Mouse (Mus musculus) embryonic stem cell, embryonic (primary cell): ENCODE results near the gene Zfp609.

Experiments
- CTCF ChIA-PET, 4 experiments: fragments of 300-600 bp in 2 of 4; fragments of 350-600 bp in 2 of 4; sonication (Branson Sonifier 250); formaldehyde crosslinking; loops; one replicate each; lab custom pipeline; 2022; ENCODE audit warnings: inconsistent platforms in 2 of 4; lab: Charles Lee
- POLR2A ChIA-PET, 4 experiments: fragments of 300-600 bp in 2 of 4; fragments of 350-600 bp in 2 of 4; sonication (Branson Sonifier 250); formaldehyde crosslinking; loops; one replicate each; lab custom pipeline; 2022; ENCODE audit warnings: antibody characterized with exemption in 4 of 4, inconsistent platforms in 1 of 4; lab: Charles Lee

Gene Zfp609

DNA sequence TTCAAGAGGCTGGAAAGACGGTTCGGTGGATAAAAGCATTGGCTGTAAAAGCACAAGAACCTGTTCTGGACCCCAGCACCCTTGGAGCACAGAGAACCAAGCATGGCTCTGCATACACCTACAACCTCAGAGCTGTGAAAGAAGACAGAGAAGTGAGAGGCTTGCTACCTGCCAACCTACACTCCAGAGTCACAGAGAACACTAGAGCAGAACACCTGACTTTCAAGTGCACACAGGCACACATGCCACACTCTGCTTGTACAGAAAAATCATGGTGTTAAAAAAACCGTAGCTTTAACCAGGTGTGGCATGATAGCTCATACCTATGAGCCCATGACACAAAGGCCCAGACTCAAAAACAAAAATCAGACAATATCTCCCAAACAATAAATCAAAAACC lies 37.6 kb downstream of the Zfp609 start:
- CTCF ChIA-PET, result interaction anchor here in 1 of 4 experiments (0.7 kb wide), 1 partner anchor 317 kb away, joined by 6 read pairs; no protein-coding TSS in a partner anchor
- POLR2A ChIA-PET, result interaction anchor here in 3 of 4 experiments (0.6 to 2.6 kb wide), 10 partner anchors 9 to 244 kb away, joined by 3 to 12 read pairs (median 6); partner anchors contain the start of gene Zfp609 (in 1 of the 3)

DNA sequence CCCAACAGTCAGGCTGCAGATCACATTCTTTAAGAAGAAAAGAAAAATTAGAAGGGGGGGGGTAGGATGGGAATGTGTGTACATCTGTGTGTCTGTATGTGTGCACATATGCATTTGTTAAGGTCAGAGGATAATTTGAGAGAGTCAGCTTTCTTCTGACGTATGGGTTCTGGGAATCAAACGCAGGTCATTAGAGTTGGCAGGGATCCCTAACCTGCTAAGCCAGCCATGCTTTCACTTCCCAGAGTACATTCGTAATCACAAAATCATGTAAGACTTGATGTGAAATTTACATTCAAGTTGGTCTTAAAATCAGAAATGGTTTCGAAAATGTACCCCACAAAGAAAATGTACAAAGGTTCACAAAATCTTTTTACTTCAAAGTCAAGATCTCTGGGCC lies 38.8 kb downstream of the Zfp609 start:
- POLR2A ChIA-PET, result interaction anchor here in 3 of 4 experiments (0.5 to 2.6 kb wide), 13 partner anchors 8 to 259 kb away, joined by 3 to 12 read pairs (median 5); partner anchors contain the start of gene Zfp609 (in 1 of the 3)

DNA sequence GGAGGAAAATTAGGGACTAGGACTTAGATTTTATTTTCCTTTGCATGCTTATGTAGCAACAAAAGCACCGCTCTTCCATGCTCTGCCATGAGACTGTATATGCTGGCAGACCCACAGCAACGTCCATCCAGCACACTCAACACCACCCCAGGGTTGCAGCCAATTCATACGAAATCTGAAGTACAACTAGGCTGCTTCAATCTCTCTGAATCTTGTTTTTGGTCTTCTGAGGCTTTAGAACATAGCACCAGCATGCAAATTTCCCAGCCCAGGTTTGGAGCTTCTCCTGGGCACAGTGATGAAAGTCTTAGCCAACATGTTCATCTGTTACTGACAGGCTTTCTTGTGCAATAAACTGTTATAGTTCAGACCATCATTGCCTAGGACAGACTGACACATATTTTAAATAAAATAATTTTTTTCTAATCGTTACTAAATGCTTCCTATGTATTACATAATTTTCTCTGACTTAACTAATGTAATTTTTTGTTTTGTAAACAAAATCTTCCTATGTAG lies 39.5 kb downstream of the Zfp609 start:
- CTCF ChIA-PET, result interaction anchor here in 2 of 4 experiments (0.6 to 0.7 kb wide), 4 partner anchors 27 to 1013 kb away, joined by 3 to 6 read pairs (median 4); no protein-coding TSS in a partner anchor
- POLR2A ChIA-PET, result interaction anchor here in 3 of 4 experiments (0.6 to 2.6 kb wide), 11 partner anchors 8 to 258 kb away, joined by 3 to 12 read pairs (median 4); partner anchors contain the start of gene Zfp609 (in 1 of the 3)

More for the DNA sequence above, 38.8 kb downstream of the Zfp609 start:
- CTCF ChIA-PET, result interaction anchor here in 1 of 4 experiments (0.6 kb wide), 1 partner anchor 26 kb away, joined by 4 read pairs; no protein-coding TSS in a partner anchor

DNA sequence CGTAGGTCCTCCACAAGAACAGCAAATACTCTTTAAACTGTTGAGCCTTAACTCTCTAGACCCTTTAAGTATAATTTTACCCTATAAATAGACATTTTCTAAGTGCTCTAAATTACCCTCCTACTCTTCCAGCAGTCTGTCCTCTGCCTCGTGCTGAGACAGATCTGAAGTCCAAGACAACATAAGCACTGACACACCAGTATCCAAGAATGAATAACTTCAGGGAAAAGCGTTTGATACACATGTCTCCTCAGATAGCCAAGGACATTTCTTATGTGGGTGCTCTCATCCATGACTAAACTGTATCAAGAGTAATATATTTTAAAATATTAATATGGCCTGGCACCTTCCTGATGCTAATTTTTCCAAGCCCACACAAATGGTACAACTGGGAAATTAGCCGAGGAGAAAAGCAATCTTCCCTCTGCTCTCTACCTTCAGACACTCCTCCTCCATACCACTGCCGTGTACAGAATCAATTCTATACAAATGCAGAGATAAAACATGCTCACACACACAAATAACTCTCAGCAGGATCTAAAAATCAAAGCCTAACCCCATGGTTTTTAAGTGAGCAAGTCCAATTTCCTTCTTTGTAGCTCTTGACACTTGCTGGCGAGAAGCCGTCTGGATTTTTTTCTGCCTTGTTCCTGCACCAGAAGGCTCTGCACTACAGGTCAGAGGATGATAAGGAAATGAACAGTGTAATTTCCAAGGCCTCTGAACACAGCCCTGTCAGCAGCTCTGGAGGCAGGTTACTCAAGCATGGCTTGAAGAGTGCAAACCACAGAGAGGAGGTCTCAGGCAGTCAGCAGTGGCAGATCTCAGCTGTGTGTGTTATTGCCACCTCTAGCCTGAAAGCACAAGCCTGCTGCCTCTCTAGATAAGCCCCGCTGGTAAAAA lies 40.2 kb downstream of the Zfp609 start:
- CTCF ChIA-PET, result interaction anchor here in 2 of 4 experiments (0.6 to 0.7 kb wide), 3 partner anchors 42 to 1014 kb away, joined by 3 to 6 read pairs (median 4); no protein-coding TSS in a partner anchor

DNA sequence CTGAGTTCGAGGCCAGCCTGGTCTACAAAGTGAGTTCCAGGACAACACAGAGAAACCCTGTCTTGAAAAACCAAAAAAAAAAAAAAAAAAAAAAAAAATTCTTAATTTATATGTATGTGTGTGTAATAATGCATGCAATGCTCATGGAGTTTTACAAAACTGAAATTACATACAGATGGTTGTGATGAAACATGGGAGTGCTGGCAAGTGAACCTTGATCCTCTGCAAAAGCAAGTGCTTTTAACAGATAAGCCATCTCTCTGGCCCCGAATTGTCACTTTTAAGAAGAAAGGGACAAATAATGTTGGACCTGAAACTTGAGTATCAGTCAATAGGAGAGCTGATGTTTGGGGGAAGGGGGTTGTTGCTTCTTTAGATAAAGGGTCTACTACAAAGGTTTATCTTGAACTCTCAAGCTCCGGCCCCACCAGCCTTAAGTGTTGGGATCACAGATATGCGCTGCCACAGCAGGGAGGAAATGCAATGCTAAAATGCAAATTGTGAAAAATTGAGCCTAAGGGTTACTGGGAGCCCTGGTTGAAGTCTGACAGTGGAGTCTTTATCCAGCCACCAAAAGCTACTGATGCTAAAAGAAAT lies 41.5 kb downstream of the Zfp609 start:
- POLR2A ChIA-PET, result interaction anchor here in 2 of 4 experiments (0.6 to 1.2 kb wide), 5 partner anchors 9 to 1562 kb away, joined by 3 to 6 read pairs (median 3); no protein-coding TSS in a partner anchor
- CTCF ChIA-PET, result interaction anchor here in 1 of 4 experiments (0.6 kb wide), 1 partner anchor 45 kb away, joined by 4 read pairs; no protein-coding TSS in a partner anchor

More for the DNA sequence above, 40.2 kb downstream of the Zfp609 start:
- POLR2A ChIA-PET, result interaction anchor here in 2 of 4 experiments (1.0 to 2.3 kb wide), 4 partner anchors 11 to 98 kb away, joined by 3 to 6 read pairs (median 4); no protein-coding TSS in a partner anchor

DNA sequence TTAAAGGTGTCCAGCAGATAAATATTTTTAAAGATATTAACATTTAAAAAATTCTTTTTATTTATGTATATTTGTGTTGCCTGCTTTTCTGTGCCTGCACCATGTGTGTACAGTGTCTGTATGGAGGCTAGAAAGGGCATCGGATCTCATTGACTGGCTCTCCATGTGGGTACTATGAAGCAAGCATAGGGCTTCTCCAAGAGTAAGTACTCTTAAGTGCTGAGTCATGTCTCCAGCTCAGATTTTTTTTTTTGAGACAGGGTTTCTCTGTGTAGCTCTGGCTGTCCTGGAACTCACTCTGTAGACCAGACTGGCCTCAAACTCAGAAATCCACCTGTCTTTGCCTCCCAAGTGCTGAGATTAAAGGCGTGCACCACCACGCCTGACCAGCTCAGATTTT lies 47.7 kb downstream of the Zfp609 start:
- CTCF ChIA-PET, result interaction anchor here in 2 of 4 experiments (0.7 to 1.5 kb wide), 2 partner anchors 174 to 181 kb away, joined by 3 read pairs; no protein-coding TSS in a partner anchor
- POLR2A ChIA-PET, result interaction anchor here in 3 of 4 experiments (0.6 to 2.1 kb wide), 15 partner anchors 9 to 565 kb away, joined by 3 to 12 read pairs (median 4); partner anchors contain the start of genes Csnk1g1 (in 1 of the 3), Trip4 (in 1 of the 3) and Zfp609 (in 1 of the 3)

DNA sequence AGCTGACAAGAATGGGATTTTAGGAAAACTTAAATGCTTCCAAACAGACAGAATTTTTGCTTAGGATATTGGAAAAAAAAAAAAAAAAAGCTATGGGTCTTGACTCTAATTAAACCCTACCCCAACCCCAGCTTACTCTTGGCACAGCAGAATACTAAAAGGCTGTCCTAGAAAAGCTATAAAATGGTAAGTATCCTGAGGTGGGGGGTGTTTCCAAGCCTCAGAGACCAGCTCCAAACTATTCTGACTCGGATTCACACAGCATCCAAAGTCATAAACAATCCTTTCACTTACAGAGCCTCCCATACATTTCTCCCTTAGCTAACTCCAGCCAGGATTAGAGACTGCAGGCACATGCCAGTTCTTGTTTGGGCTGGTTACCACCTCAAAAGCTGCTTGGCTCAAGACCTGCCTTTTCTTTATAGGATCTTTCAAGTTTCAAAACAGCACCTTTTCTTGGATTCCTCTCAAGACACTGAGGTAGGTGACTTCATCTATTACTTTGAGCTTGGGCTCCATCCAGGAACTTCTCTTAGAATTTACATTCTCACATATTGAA lies 50.4 kb downstream of the Zfp609 start:
- ChIA-PET POLR2A (interaction anchor here (0.5 to 2.3 kb wide), 23 partner anchors 9 to 696 kb away, joined by 3 to 8 read pairs (median 3); partner anchors contain the start of gene Zfp609 (in 2 of the 4)), CTCF (interaction anchor here (0.5 to 2.0 kb wide), 13 partner anchors 13 to 601 kb away, joined by 3 to 9 read pairs (median 4); partner anchors contain the start of genes Zfp609 (in 2 of the 4) and Plekho2 (in 1 of the 4))

DNA sequence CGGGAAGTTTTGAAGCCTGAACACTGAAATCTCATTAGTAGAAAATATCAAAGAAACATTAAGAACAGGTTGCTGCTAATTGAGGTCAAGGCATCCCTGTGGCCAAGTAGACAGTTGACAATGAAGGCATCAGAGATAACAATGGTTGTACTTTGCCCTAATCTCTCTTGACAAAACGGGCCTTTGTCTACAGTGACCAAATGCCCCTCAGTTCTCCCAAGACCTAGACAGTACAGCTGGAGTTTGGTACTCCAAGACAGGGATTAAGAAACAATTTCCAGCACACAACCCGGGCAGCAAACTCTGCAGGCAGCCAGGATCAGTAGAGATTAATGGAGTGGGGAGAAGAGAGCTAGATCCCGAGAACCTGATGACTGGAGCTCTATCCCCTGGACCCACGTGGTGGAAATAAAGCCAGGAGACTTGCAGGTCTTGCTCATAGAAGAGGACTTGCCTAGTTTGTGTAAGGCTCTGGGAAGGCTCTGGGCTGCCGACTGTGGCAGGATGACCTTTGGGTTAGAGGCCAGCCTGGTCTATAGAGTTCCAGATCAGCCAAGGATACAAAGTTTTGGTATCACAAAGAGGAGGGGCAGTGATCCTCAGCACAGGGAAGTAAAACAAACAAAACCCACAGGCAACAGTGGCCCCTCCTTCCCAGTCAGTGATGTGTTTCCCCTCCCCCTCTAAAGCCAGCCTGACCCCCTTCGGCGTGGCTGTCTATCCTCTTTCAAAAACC lies 51.1 kb downstream of the Zfp609 start:
- ChIA-PET CTCF (interaction anchor here (0.6 to 2.0 kb wide), 12 partner anchors 14 to 600 kb away, joined by 3 to 9 read pairs (median 4); partner anchors contain the start of genes Zfp609 (in 2 of the 4) and Plekho2 (in 1 of the 4)), POLR2A (interaction anchor here in 3 of 4 experiments (0.5 to 2.3 kb wide), 22 partner anchors 8 to 696 kb away, joined by 3 to 8 read pairs (median 3); partner anchors contain the start of gene Zfp609 (in 2 of the 3))

DNA sequence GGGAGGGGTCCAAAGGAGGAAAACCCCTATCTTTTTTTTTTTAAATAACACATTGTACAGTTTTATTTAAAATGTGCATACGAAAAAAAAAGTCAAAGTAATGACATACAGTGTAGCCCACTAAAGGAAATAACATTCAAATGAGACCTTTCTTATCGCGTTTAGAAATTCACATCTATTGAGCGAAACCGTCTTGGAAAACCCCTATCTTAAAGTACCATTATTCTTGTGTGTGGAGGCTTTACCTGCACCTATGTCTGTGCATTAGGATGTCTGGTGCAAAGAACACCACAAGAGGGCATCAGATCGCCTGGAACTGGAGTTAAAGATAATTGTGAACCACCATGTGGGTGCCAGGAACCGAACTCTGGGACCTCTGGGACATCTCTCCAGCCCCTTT lies 53.6 kb downstream of the Zfp609 start:
- ChIA-PET POLR2A (interaction anchor here in 1 of 4 experiments (1.0 to 1.8 kb wide), 2 partner anchors 24 to 54 kb away, joined by 4 to 5 read pairs; no protein-coding TSS in a partner anchor), CTCF (interaction anchor here in 3 of 4 experiments (1.1 to 1.8 kb wide), 3 partner anchors 33 to 82 kb away, joined by 3 to 4 read pairs (median 3); no protein-coding TSS in a partner anchor)

DNA sequence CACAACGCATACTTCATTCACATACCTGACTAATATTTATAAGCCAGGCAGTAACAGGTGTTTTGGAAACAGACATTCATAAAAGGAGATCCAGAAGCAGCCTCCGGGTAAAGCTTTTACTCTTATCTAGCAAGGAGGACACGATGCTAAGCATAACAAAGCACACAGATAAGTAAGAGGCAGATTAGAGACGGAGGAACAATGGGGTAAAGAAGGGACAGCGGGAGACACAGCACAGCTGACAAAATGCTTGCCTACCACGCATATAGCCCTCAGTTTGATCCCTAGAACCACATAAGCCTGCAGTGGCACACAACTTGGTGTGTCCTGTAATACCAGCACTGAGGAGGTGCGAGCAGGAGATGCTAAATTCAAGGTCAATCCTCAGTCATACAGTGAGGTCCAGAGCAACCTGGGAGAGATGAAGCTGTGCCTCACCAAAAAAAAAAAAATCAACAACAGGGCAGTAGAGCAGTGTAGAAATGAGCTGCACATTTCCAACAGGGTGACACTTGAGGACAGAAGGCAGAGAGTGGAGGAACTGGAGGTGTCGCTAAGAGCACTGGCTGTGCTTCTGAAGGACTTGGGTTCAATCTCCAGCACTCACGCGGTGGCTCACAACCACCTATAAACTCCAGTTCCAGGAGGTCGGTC lies 56.2 kb downstream of the Zfp609 start:
- ChIA-PET CTCF (interaction anchor here in 2 of 4 experiments (0.6 to 1.3 kb wide), 4 partner anchors 19 to 498 kb away, joined by 3 to 4 read pairs (median 3); no protein-coding TSS in a partner anchor), POLR2A (interaction anchor here in 3 of 4 experiments (0.6 to 1.6 kb wide), 8 partner anchors 10 to 557 kb away, joined by 3 to 5 read pairs (median 3); partner anchors contain the start of gene Zfp609 (in 2 of the 3))

DNA sequence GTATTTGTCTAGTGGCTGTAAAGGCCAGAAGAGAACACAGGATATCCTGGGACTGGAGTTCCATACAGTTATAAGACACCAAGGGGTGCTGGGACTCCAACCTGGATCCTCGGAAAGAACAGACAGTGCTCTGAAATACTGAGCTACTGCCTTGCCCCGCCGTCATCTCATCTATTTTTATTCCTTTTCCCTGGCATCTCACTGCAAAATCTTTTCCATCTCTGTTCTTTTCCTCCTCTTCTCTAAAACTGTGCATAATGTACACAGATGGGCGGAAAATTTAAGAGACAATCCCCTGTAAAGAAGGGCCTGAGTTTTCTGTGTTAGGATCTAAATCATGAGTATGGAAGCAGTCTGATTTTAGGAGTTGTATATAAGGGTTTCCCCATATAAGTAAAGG lies 64.6 kb downstream of the Zfp609 start:
- CTCF ChIA-PET, result no interaction called here

DNA sequence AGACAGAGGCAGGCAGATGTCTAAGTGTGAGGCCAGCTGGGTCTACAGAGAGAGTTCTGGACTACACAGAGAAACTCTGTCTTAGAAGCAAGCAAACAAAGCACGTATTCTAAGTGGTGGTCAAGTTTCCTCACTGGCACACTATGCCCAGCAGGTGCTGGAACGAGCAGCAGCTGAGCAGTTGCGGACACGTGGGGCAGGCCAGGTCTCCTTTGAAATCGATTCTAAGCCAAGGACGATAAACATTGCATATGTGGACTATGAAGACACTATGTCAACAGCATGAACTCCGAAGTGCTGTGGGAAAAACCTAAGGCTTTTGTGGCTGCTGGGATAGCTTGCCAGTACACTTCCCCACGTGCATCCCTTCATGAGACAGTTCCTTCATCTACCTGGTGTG lies 67.4 kb downstream of the Zfp609 start:
- ChIA-PET CTCF (interaction anchor here in 2 of 4 experiments (0.6 kb wide), 2 partner anchors 96 to 162 kb away, joined by 3 to 5 read pairs; no protein-coding TSS in a partner anchor), POLR2A (interaction anchor here in 1 of 4 experiments (0.5 to 2.1 kb wide), 4 partner anchors 8 to 543 kb away, joined by 3 to 5 read pairs (median 4); no protein-coding TSS in a partner anchor)

More for the DNA sequence above, 64.6 kb downstream of the Zfp609 start:
- POLR2A ChIA-PET, result interaction anchor here in 1 of 4 experiments (1.1 to 1.4 kb wide), 2 partner anchors 34 to 71 kb away, joined by 3 read pairs; no protein-coding TSS in a partner anchor

DNA sequence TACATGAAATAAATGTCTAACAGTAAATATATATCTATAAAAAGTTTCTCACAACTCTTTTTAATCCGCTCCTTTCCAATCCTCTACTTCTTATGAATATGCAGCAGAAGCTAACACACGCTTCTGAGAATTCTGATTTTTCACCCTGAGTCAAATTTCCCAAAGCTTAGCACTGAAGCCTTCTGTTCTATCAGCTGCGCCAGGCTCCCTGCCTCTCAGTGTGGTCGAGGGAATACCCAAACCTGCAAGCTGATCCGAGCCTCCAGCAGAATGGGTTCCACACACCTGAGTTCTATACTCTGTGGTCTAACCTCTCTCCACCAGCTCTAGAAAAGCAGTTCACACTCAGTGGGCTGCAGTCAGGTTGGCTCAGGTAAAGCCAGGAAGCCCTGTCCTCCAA lies 68.1 kb downstream of the Zfp609 start:
- ChIA-PET CTCF (interaction anchor here in 1 of 4 experiments (0.6 kb wide), 1 partner anchor 96 kb away, joined by 5 read pairs; no protein-coding TSS in a partner anchor), POLR2A (interaction anchor here in 2 of 4 experiments (0.6 to 2.1 kb wide), 3 partner anchors 9 to 66 kb away, joined by 3 to 5 read pairs (median 3); no protein-coding TSS in a partner anchor)

DNA sequence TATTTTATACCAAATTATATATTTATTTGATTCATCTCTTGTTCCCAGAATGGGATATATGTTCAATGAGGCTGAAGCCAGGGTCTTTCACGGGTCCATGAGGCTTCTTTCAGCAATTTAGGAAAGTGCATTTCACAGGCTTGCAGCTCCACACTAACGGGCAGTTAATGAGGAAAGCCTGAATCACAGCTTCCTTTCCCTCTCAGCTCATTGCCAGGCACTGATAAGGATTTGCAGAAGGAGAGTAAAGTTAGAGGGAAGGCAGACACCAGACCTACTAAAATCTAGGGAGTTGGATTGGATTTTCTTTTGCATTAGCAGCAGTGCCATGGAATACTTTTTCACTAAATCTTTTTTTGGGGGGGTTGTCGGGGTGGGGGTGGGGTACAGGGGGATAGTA lies 69.5 kb downstream of the Zfp609 start:
- POLR2A ChIA-PET, result interaction anchor here in 2 of 4 experiments (0.5 to 1.6 kb wide), 7 partner anchors 26 to 575 kb away, joined by 3 to 4 read pairs (median 4); no protein-coding TSS in a partner anchor
- CTCF ChIA-PET, result interaction anchor here in 2 of 4 experiments (0.5 to 1.2 kb wide), 4 partner anchors 102 to 159 kb away, joined by 3 read pairs; no protein-coding TSS in a partner anchor
